Mouse (Mus musculus) intestine, postnatal 0 days (tissue): Measurements from ENCODE around the gene C1ql1. TPM values are rescaled to one million over a fixed set of nuclear protein-coding genes. Genes with fewer than 3 reads are reported as not detected.

Experiments used
- ATAC-seq: fragments of 200-750 bp; cut with Nextera tagmentation; 2 replicates; pipeline ENCODE4 v1.8.0; 2017; ENCODE audit warnings: mild to moderate bottlenecking, moderate TSS enrichment, moderate library complexity
- H3K27ac ChIP-seq: fragments of 300-500 bp; sonication (generic); 2 replicates; pipeline ENCODE4 v1.5.1; 2014; ENCODE audit warnings: mild to moderate bottlenecking, low read depth, low read length, moderate library complexity
- H3K27me3 ChIP-seq: fragments of 300-500 bp; sonication (generic); replicated peaks from 2 replicates; pipeline ENCODE4 v1.6.1; 2014; ENCODE audit warnings: low read length, mixed read lengths; ENCODE audit not compliant: control insufficient read depth, insufficient read depth
- H3K36me3 ChIP-seq: fragments of 300-500 bp; sonication (generic); 2 replicates; pipeline ENCODE4 v1.6.1; 2014; ENCODE audit warnings: mild to moderate bottlenecking, moderate library complexity; ENCODE audit not compliant: control insufficient read depth, insufficient read depth
- H3K4me1 ChIP-seq: fragments of 300-500 bp; sonication (generic); replicated peaks from 2 replicates; pipeline ENCODE4 v1.6.1; 2014; ENCODE audit warnings: antibody characterized with exemption, low read length, mixed read lengths; ENCODE audit not compliant: control insufficient read depth, insufficient read depth
- H3K4me2 ChIP-seq: fragments of 300-500 bp; sonication (generic); replicated peaks from 2 replicates; pipeline ENCODE4 v1.6.1; 2014; ENCODE audit warnings: low read depth, mild to moderate bottlenecking, moderate library complexity
- H3K4me3 ChIP-seq: fragments of 300-500 bp; sonication (generic); 2 replicates; pipeline ENCODE4 v1.5.1; 2014; ENCODE audit warnings: low read depth, low read length
- H3K9ac ChIP-seq: fragments of 300-500 bp; sonication (generic); 2 replicates; pipeline ENCODE4 v1.6.1; 2014; ENCODE audit warnings: mild to moderate bottlenecking, low read depth, low read length
- H3K9me3 ChIP-seq: fragments of 300-500 bp; sonication (generic); 2 replicates; pipeline ENCODE4 v1.6.1; 2016; ENCODE audit warnings: mixed run types; ENCODE audit not compliant: control insufficient read depth
- CTCF ChIP-seq: sonication (generic); IDR thresholded peaks from 2 replicates; pipeline ENCODE4 v1.5.1; 2016; ENCODE audit warnings: low read depth, mild to moderate bottlenecking, control low read depth, antibody characterized with exemption, moderate library complexity
- WGBS: fragments of 180-500 bp; shearing (Covaris S2); extraction: QIAGEN DNeasy Blood & Tissue Kit; methylation state at CpG from one replicate; pipeline ENCODE4 v1.1.7; 2014; 5-methylcytosine and 5-hydroxymethylcytosine counted together
- polyA plus RNA-seq: library from polyadenylated mRNA; unstranded; fragments of >200 nt; fragmentation: Nextera tagmentation; extraction: Ambion mirVana; gene quantifications from 2 replicates; pipeline ENCODE4 v1.2.1, GENCODE M21; 2015

The C1ql1 gene
- polyA plus RNA-seq, 1 experiment from 2014 or later: 1.1 TPM

DNA sequence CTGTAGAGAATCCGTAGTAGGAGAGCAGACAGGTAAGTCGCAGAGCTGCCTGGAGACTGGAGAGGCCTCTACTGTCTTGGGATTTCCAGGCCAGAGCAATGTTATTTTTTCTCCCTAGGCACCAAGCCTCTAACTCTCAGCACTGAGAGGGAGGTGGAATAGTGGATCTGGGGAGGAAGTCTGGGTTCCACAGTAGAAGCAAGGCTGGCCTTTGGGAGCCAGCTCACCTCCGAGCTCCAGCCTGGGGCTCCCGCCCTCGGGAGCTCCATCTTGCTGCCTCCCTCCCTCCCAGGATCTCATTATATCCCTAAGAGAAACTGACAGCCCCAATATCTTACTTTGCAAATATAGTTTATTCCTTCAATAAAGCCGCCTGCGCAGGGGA is 16.4 kb upstream of the C1ql1 start:
- no peak for TF ChIP-seq CTCF
- no peak overlapping the region for H3K27ac ChIP-seq
- H3K4me1 ChIP-seq: no peaks in the 10 kb centered on the region
- peaks cover 6% of the 10 kb centered on the region for H3K27me3 ChIP-seq
- no peak for ATAC-seq
- H3K4me2 ChIP-seq: no peak overlapping the region
- 46% methylated on average over 7 of the region's 7 CpGs for WGBS
- H3K36me3 ChIP-seq: no peaks in the 10 kb centered on the region
- no peaks in the 10 kb centered on the region for H3K9me3 ChIP-seq
- no peak overlapping the region for H3K9ac ChIP-seq
- no peak overlapping the region for H3K4me3 ChIP-seq

GRCm38 (mm10) chr11:102961082-102961481 is 14.6 kb upstream of the C1ql1 start:
- WGBS: 91% methylated on average over 4 of the region's 4 CpGs
- Histone ChIP-seq H3K4me2 (no peak overlapping the region), H3K4me1 (no peaks in the 10 kb centered on the region), H3K9ac (no peak overlapping the region), H3K27me3 (peaks cover 11% of the 10 kb centered on the region), H3K27ac (no peak overlapping the region), H3K4me3 (no peak overlapping the region), H3K9me3 (no peaks in the 10 kb centered on the region), H3K36me3 (no peaks in the 10 kb centered on the region)
- TF ChIP-seq CTCF: no peak
- no peak for ATAC-seq

DNA sequence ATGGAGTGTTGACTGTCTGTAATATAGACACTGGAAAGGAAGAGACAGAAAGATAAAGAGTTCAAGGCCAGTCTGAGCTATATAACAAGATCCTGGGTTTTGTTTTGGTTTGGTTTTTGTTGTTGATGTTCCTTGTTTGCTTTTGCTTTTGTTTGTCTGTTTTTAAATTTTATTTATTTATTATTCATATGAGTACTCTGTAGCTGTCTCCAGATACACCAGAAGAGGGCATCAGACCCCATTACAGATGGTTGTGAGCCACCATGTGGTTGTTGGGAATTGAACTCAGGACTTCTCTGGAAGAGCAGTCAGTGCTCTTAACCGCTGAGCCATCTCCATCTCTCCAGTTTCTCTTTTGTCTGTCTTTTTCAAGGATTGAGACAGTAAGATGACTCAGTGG is 12.4 kb upstream of the C1ql1 start:
- 0 out of 2 replicates have a peak, but pooled peaks have one; percentile 10 for TF ChIP-seq CTCF
- 75% methylated on average over 1 of the region's 1 CpGs for WGBS
- H3K4me1 ChIP-seq: no peaks in the 10 kb centered on the region
- no peak overlapping the region for H3K9ac ChIP-seq
- H3K36me3 ChIP-seq: no peaks in the 10 kb centered on the region
- no peak overlapping the region for H3K4me2 ChIP-seq
- no peak overlapping the region for H3K4me3 ChIP-seq
- peaks cover 14% of the 10 kb centered on the region for H3K27me3 ChIP-seq
- H3K9me3 ChIP-seq: no peaks in the 10 kb centered on the region
- ATAC-seq: no peak
- H3K27ac ChIP-seq: no peak overlapping the region

- Histone ChIP-seq H3K4me3 (no peak overlapping the region), H3K36me3 (no peaks in the 10 kb centered on the region), H3K4me1 (no peaks in the 10 kb centered on the region), H3K27ac (no peak overlapping the region), H3K27me3 (peaks cover 12% of the 10 kb centered on the region), H3K4me2 (no peak overlapping the region), H3K9me3 (no peaks in the 10 kb centered on the region), H3K9ac (no peak overlapping the region)
- TF ChIP-seq CTCF: no peak
- ATAC-seq: no peak
- 84% methylated on average over 6 of the region's 6 CpGs for WGBS
Observed at GRCm38 (mm10) chr11:102958431-102958830, 11.9 kb upstream of the C1ql1 start.

DNA sequence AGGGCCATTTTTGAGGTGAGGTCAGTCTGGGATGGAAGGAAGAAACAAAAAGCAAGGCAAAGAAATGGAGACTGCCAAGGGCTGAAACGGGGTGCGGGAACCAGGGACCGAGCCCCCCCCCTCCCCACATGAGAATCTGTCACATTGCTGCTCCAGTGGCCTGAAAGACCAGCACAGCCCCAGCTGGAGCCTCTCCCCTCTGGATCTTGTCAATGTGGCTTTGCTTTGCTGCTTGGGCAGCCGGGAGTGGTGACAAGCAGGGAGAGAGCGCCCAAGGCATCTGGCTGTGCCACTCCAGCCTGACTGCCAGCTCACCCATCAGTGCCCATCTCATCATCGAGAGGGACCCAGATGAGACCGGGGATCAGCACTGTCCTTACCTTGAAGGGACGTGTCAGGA is 11.2 kb upstream of the C1ql1 start:
- TF ChIP-seq CTCF: no peak
- no peak overlapping the region for H3K4me3 ChIP-seq
- no peak overlapping the region for H3K4me2 ChIP-seq
- WGBS: 65% methylated on average over 8 of the region's 8 CpGs
- no peak overlapping the region for H3K27ac ChIP-seq
- no peaks in the 10 kb centered on the region for H3K4me1 ChIP-seq
- peaks cover 9% of the 10 kb centered on the region for H3K27me3 ChIP-seq
- ATAC-seq: no peak
- H3K9ac ChIP-seq: no peak overlapping the region
- no peaks in the 10 kb centered on the region for H3K9me3 ChIP-seq
- H3K36me3 ChIP-seq: no peaks in the 10 kb centered on the region

DNA sequence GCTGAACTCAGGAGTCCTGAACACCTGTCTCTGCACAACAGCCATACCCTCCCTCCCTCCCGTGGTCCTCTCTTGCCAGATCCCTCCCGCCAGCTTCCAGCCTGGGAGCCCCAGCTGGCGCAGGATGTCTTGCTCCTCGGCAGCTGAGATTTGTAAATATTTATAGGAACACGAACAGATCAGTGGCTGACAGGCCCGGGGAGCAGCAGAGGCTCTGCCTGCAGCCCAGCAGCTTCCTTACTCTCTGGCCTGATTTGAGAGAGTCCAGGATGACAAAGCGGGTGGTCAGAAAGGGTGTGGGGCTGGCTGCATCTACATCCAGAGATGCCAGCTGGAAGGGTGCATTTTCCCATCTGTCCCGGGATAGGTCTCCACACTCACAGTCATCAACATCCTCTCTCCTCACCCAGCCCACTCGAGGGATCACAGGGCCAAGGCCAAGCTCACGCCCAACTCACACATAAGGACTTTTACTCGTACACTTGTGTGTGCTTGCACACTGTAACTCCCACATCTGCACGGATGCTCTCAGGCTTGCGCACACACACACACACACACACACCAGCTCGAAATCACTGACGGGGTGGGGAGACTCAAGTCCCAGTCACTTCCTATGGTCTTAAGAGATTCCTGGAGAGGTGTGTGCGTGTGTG is 10.6 kb upstream of the C1ql1 start:
- TF ChIP-seq CTCF: no peak
- no peak overlapping the region for H3K9ac ChIP-seq
- H3K4me1 ChIP-seq: no peaks in the 10 kb centered on the region
- no peak overlapping the region for H3K27ac ChIP-seq
- 30% methylated on average over 16 of the region's 16 CpGs for WGBS
- H3K27me3 ChIP-seq: peaks cover 9% of the 10 kb centered on the region
- no peaks in the 10 kb centered on the region for H3K9me3 ChIP-seq
- H3K36me3 ChIP-seq: no peaks in the 10 kb centered on the region
- peak; percentile 38 for ATAC-seq
- no peak overlapping the region for H3K4me2 ChIP-seq
- H3K4me3 ChIP-seq: no peak overlapping the region
